Mouse (Mus musculus): Measurements from ENCODE around the gene Lgals7. TPM values are rescaled to one million over a fixed set of nuclear protein-coding genes. Genes with fewer than 3 reads are reported as not detected.

Lgals7 gene
- 1.7 and 2.9 TPM in 2 replicates for polyA plus RNA-seq (2015; fragmentation: Nextera tagmentation; extraction: Ambion mirVana)

DNA sequence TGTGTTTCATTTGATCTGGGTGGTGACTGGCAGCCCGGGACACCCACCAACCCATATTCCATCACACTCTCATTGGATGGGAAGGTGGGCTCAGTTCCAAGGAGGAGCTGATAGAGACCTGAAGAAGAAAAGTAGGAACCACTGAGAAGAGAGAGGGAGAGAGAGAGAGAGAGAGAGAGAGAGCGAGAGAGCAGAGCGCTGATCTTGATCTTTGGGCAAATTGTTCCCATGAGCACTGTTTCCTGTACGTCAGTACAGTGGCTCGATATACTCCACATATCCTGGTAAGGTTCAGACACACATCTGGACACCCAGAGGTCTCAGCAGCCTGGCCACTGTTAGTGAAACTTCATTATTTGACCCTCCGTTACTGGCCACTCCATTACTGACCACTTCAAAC is at the start of gene Lgals7:
Lgals7 (plus strand) TSS at position 314 of the 400 bp plus-strand sequence.
- Histone ChIP-seq H3K9me3 (ENCODE audit: control insufficient read depth, low read length) (peaks cover 3% of the 10 kb centered on the region), H3K36me3 (ENCODE audit: control insufficient read depth, insufficient read depth) (no peaks in the 10 kb centered on the region), H3K27ac (ENCODE audit: low read length) (no peak within 1 kb of the TSS), H3K4me3 (replicated peaks; ENCODE audit: low read length) (no peak within 1 kb of the TSS), H3K4me2 (ENCODE audit: low read length) (no peak within 1 kb of the TSS), H3K4me1 (replicated peaks; ENCODE audit: control insufficient read depth, insufficient read depth, low read length) (peaks cover 6% of the 10 kb centered on the region; the same call in 1 of the 2 replicates), H3K9ac (replicated peaks; ENCODE audit: low read depth, low read length) (no peak within 1 kb of the TSS; the same call in 1 of the 2 replicates), H3K27me3 (replicated peaks; ENCODE audit: control insufficient read depth, insufficient read depth, low read length) (no peaks in the 10 kb centered on the region)
- no peak for ATAC-seq
- WGBS, result 87% methylated on average over 6 of the region's 6 CpGs

DNA sequence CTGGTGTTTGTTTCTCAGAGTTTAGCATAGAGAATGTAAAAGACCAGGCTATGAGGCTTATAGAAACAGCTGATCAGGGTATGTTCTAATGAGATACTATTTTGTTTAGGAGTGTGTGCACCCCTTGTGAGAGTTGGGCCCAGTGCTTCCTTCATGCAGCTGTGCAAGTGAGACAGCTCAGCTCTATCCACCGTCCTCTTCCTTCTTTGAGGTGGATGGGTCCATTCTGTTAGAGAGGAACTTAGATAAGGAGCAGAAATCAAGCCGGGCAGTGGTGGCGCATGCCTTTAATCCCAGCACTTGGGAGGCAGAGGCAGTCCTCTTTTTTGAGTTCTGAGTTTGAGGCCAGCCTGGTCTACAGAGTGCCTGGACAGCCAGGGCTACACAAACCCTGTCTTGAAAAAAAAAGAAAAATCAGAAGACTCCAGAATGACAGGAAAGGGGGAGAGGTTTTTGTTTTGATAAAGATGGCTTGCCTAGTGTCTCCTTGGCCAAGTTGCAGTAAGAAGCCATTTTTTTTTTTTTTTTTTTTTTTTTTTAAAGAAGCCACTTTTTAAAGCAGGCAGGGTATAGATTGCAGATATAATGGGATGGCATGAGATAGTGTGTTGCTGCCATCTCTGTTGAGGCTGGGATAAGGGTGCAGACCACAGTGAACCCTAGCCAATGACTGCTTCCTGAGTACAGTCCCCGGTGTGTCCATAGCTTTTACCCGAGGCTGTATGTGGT is 49.2 kb upstream of the Lgals7 start:
- H3K4me2 ChIP-seq (ENCODE audit: low read length), result no peak overlapping the region
- H3K9me3 ChIP-seq (ENCODE audit: control insufficient read depth, low read length), result no peaks in the 10 kb centered on the region
- H3K36me3 ChIP-seq (ENCODE audit: control insufficient read depth, insufficient read depth), result peaks cover 50% of the 10 kb centered on the region
- 89% methylated on average over 5 of the region's 5 CpGs for whole genome bisulfite sequencing
- H3K4me1 ChIP-seq (replicated peaks; ENCODE audit: control insufficient read depth, insufficient read depth, low read length), result peaks cover 31% of the 10 kb centered on the region
- H3K27me3 ChIP-seq (replicated peaks; ENCODE audit: control insufficient read depth, insufficient read depth, low read length), result no peaks in the 10 kb centered on the region
- no peak overlapping the region for H3K27ac ChIP-seq (ENCODE audit: low read length)
- ATAC-seq, result no peak
- H3K4me3 ChIP-seq (replicated peaks; ENCODE audit: low read length), result no peak overlapping the region
- no peak overlapping the region for H3K9ac ChIP-seq (replicated peaks; ENCODE audit: low read depth, low read length)

DNA sequence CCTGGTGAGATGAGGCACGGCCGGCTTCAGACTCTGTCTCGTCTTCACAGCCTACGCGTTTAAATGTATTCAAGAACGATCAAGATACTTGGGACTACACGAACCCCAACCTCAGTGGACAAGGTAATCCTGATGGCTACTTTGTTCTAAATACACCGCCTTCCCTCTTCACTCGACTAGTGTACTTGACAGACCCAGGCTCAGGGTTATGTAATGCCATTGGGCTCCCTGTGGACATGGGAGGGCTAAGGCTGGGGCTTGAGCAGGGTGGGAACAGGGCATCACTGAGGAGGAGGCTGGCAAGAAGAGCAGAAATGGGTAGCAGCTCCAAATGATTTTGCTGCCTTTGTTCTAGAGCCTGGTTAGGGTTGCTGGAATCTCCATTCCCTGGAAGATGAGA is 48.4 kb upstream of the Lgals7 start:
- Histone ChIP-seq H3K36me3 (ENCODE audit: control insufficient read depth, insufficient read depth) (peaks cover 56% of the 10 kb centered on the region), H3K9me3 (ENCODE audit: control insufficient read depth, low read length) (no peaks in the 10 kb centered on the region), H3K4me3 (replicated peaks; ENCODE audit: low read length) (no peak overlapping the region), H3K4me2 (ENCODE audit: low read length) (no peak overlapping the region), H3K9ac (replicated peaks; ENCODE audit: low read depth, low read length) (no peak overlapping the region), H3K4me1 (replicated peaks; ENCODE audit: control insufficient read depth, insufficient read depth, low read length) (peaks cover 28% of the 10 kb centered on the region), H3K27ac (ENCODE audit: low read length) (no peak overlapping the region), H3K27me3 (replicated peaks; ENCODE audit: control insufficient read depth, insufficient read depth, low read length) (no peaks in the 10 kb centered on the region)
- 88% methylated on average over 9 of the region's 9 CpGs for WGBS
- ATAC-seq, result no peak

- no peak overlapping the region for H3K27ac ChIP-seq (ENCODE audit: low read length)
- H3K36me3 ChIP-seq (ENCODE audit: control insufficient read depth, insufficient read depth), result peaks cover 65% of the 10 kb centered on the region
- no peak for ATAC-seq
- H3K4me2 ChIP-seq (ENCODE audit: low read length), result no peak overlapping the region
- WGBS, result 82% methylated on average over 9 of the region's 9 CpGs
- H3K27me3 ChIP-seq (replicated peaks; ENCODE audit: control insufficient read depth, insufficient read depth, low read length), result no peaks in the 10 kb centered on the region
- no peak overlapping the region for H3K4me3 ChIP-seq (replicated peaks; ENCODE audit: low read length)
- peaks cover 28% of the 10 kb centered on the region for H3K4me1 ChIP-seq (replicated peaks; ENCODE audit: control insufficient read depth, insufficient read depth, low read length)
- H3K9me3 ChIP-seq (ENCODE audit: control insufficient read depth, low read length), result no peaks in the 10 kb centered on the region
- no peak overlapping the region for H3K9ac ChIP-seq (replicated peaks; ENCODE audit: low read depth, low read length)
Observed at GRCm38 (mm10) chr7:28816201-28816600, 47.5 kb upstream of the Lgals7 start.

DNA sequence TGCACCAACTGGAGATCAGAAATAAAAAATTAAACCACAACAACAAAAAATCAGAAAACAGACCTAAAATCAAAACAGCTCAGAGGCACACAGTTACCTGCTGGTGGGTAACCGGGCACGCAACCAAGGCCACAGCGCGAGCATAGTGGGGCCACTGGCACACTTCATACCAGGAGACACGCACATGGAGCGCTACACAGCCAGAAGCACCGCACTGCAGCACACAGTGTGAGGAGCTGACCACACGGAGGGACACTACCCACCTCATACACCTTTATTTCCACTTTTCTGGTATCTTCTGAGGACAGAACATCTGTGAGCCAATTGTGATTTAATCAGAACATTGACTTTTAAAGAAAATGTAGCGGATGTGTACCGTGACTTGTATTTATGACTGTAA is 46.7 kb upstream of the Lgals7 start:
- no peak overlapping the region for H3K9ac ChIP-seq (replicated peaks; ENCODE audit: low read depth, low read length)
- H3K4me1 ChIP-seq (replicated peaks; ENCODE audit: control insufficient read depth, insufficient read depth, low read length), result peaks cover 25% of the 10 kb centered on the region
- no peaks in the 10 kb centered on the region for H3K27me3 ChIP-seq (replicated peaks; ENCODE audit: control insufficient read depth, insufficient read depth, low read length)
- ATAC-seq, result no peak
- no peak overlapping the region for H3K27ac ChIP-seq (ENCODE audit: low read length)
- H3K36me3 ChIP-seq (ENCODE audit: control insufficient read depth, insufficient read depth), result peaks cover 70% of the 10 kb centered on the region
- no peak overlapping the region for H3K4me3 ChIP-seq (replicated peaks; ENCODE audit: low read length)
- WGBS, result 95% methylated on average over 10 of the region's 10 CpGs
- H3K4me2 ChIP-seq (ENCODE audit: low read length), result no peak overlapping the region
- no peaks in the 10 kb centered on the region for H3K9me3 ChIP-seq (ENCODE audit: control insufficient read depth, low read length)

DNA sequence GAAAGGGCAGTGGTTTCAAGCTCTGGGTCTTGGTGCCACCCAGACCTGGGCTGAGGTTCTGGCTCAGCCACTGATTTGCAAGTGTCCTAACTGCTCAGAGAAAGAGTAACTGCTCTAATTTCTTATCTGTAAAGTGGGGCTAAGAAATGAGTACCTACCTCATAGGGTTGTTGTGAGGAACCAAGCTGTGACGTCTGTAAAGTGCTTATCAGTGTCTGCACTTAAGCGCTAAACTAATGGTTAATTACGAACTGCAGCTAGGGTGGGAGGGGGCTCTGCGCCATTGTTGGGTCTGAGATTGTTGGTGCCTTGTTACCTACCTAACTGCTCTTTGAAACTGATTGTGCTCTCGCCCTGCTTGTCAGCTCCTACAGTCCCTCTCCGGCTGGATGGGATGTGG is 46.1 kb upstream of the Lgals7 start:
- Histone ChIP-seq H3K36me3 (ENCODE audit: control insufficient read depth, insufficient read depth) (peaks cover 76% of the 10 kb centered on the region), H3K27ac (ENCODE audit: low read length) (no peak overlapping the region), H3K9me3 (ENCODE audit: control insufficient read depth, low read length) (no peaks in the 10 kb centered on the region), H3K4me1 (replicated peaks; ENCODE audit: control insufficient read depth, insufficient read depth, low read length) (peaks cover 18% of the 10 kb centered on the region), H3K9ac (replicated peaks; ENCODE audit: low read depth, low read length) (no peak overlapping the region), H3K27me3 (replicated peaks; ENCODE audit: control insufficient read depth, insufficient read depth, low read length) (no peaks in the 10 kb centered on the region), H3K4me2 (ENCODE audit: low read length) (no peak overlapping the region), H3K4me3 (replicated peaks; ENCODE audit: low read length) (no peak overlapping the region)
- 60% methylated on average over 6 of the region's 6 CpGs for WGBS
- ATAC-seq, result no peak

- Histone ChIP-seq H3K4me3 (replicated peaks; ENCODE audit: low read length) (no peak overlapping the region), H3K9ac (replicated peaks; ENCODE audit: low read depth, low read length) (no peak overlapping the region), H3K27ac (ENCODE audit: low read length) (no peak overlapping the region), H3K4me1 (replicated peaks; ENCODE audit: control insufficient read depth, insufficient read depth, low read length) (peaks cover 14% of the 10 kb centered on the region), H3K36me3 (ENCODE audit: control insufficient read depth, insufficient read depth) (peaks cover 79% of the 10 kb centered on the region), H3K9me3 (ENCODE audit: control insufficient read depth, low read length) (no peaks in the 10 kb centered on the region), H3K4me2 (ENCODE audit: low read length) (no peak overlapping the region), H3K27me3 (replicated peaks; ENCODE audit: control insufficient read depth, insufficient read depth, low read length) (no peaks in the 10 kb centered on the region)
- no peak for ATAC-seq
- 79% methylated on average over 4 of the region's 4 CpGs for WGBS
Observed at GRCm38 (mm10) chr7:28817957-28818356, 45.7 kb upstream of the Lgals7 start.

GRCm38 (mm10) chr7:28818436-28818835 is 45.2 kb upstream of the Lgals7 start:
- no peak for ATAC-seq
- peaks cover 9% of the 10 kb centered on the region for H3K4me1 ChIP-seq (replicated peaks; ENCODE audit: control insufficient read depth, insufficient read depth, low read length)
- 86% methylated on average over 18 of the region's 18 CpGs for WGBS
- no peak overlapping the region for H3K27ac ChIP-seq (ENCODE audit: low read length)
- H3K4me3 ChIP-seq (replicated peaks; ENCODE audit: low read length), result no peak overlapping the region
- peaks cover 75% of the 10 kb centered on the region for H3K36me3 ChIP-seq (ENCODE audit: control insufficient read depth, insufficient read depth)
- no peak overlapping the region for H3K4me2 ChIP-seq (ENCODE audit: low read length)
- no peaks in the 10 kb centered on the region for H3K9me3 ChIP-seq (ENCODE audit: control insufficient read depth, low read length)
- H3K27me3 ChIP-seq (replicated peaks; ENCODE audit: control insufficient read depth, insufficient read depth, low read length), result no peaks in the 10 kb centered on the region
- H3K9ac ChIP-seq (replicated peaks; ENCODE audit: low read depth, low read length), result no peak overlapping the region

GRCm38 (mm10) chr7:28818861-28819452 is 44.7 kb upstream of the Lgals7 start:
- Histone ChIP-seq H3K27ac (ENCODE audit: low read length) (no peak overlapping the region), H3K4me1 (replicated peaks; ENCODE audit: control insufficient read depth, insufficient read depth, low read length) (0 out of 2 replicates have a peak, but pooled peaks cover 7% of the 10 kb centered on the region), H3K9me3 (ENCODE audit: control insufficient read depth, low read length) (no peaks in the 10 kb centered on the region), H3K9ac (replicated peaks; ENCODE audit: low read depth, low read length) (no peak overlapping the region), H3K27me3 (replicated peaks; ENCODE audit: control insufficient read depth, insufficient read depth, low read length) (no peaks in the 10 kb centered on the region), H3K36me3 (ENCODE audit: control insufficient read depth, insufficient read depth) (peaks cover 70% of the 10 kb centered on the region), H3K4me2 (ENCODE audit: low read length) (no peak overlapping the region), H3K4me3 (replicated peaks; ENCODE audit: low read length) (no peak overlapping the region)
- ATAC-seq, result no peak
- WGBS, result 79% methylated on average over 4 of the region's 4 CpGs

All from forebrain, embryonic 16.5 days (tissue).